Mouse (Mus musculus) heart, embryonic 11.5 days (tissue): ENCODE measurements at regions not wholly inside any gene's neighbourhood (a gene's known extent, or its start where the extent isn't known, plus 50 kb on each side); places are given as distances from the start of the nearest gene placed in this dataset.

Source experiments
- ATAC-seq: fragments of 200-750 bp; cut with Nextera tagmentation; replicated peaks from 2 replicates; pipeline ENCODE4 v1.8.0; 2017; ENCODE audit warnings: moderate library complexity; ENCODE audit not compliant: insufficient number of reproducible peaks, low FRiP score, low TSS enrichment
- H3K27ac ChIP-seq: fragments of 300-500 bp; sonication (generic); 2 replicates; pipeline ENCODE4 v1.5.1; 2014; ENCODE audit warnings: mild to moderate bottlenecking, low read depth, low read length
- H3K27me3 ChIP-seq: fragments of 300-500 bp; sonication (generic); 2 replicates; pipeline ENCODE4 v1.6.1; 2014; ENCODE audit warnings: mild to moderate bottlenecking, low read length, mixed read lengths; ENCODE audit not compliant: control insufficient read depth, insufficient read depth
- H3K36me3 ChIP-seq: fragments of 300-500 bp; sonication (generic); 2 replicates; pipeline ENCODE4 v1.6.1; 2014; ENCODE audit warnings: mild to moderate bottlenecking, low read length, moderate library complexity, mixed read lengths; ENCODE audit not compliant: control insufficient read depth, insufficient read depth
- H3K4me1 ChIP-seq: fragments of 300-500 bp; sonication (generic); 2 replicates; pipeline ENCODE4 v1.6.1; 2014; ENCODE audit warnings: low read length; ENCODE audit not compliant: control insufficient read depth, insufficient read depth
- H3K4me2 ChIP-seq: fragments of 300-500 bp; sonication (generic); 2 replicates; pipeline ENCODE4 v1.6.1; 2014; ENCODE audit warnings: mild to moderate bottlenecking, moderate library complexity
- H3K4me3 ChIP-seq: fragments of 300-500 bp; sonication (generic); 2 replicates; pipeline ENCODE4 v1.5.1; 2014; ENCODE audit warnings: low read depth, low read length
- H3K9ac ChIP-seq: fragments of 300-500 bp; sonication (generic); 2 replicates; pipeline ENCODE4 v1.6.1; 2014; ENCODE audit warnings: mild to moderate bottlenecking, low read depth, low read length, moderate library complexity
- H3K9me3 ChIP-seq: fragments of 300-500 bp; sonication (generic); replicated peaks from 2 replicates; pipeline ENCODE4 v1.6.1; 2016; ENCODE audit warnings: low read length; ENCODE audit not compliant: control insufficient read depth
- WGBS: fragments of 180-500 bp; shearing (Covaris S2); extraction: QIAGEN DNeasy Blood & Tissue Kit; methylation state at CpG from one replicate; pipeline ENCODE4 v1.1.7; 2014; ENCODE audit not compliant: insufficient replicate concordance; 5-methylcytosine and 5-hydroxymethylcytosine counted together

DNA sequence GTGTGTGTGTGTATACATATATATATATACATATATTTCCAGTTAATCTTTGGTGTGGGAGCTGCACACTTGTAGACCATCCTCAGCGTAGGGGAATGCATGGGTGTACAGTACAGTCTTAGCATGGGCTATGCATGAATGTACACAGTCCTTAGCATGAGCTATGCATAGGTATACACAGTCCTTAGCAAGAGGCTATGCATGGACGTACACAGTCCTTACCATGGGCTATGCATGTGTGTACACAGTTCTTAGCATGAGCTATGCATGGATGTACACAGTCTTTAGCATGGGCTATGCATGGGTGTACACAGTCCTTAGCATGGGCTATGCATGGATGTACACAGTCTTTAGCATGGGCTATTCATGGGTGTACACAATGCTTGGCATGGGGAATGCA, 70.5 kb downstream of the Rchy1 start:
- Histone ChIP-seq H3K4me2 (no peak overlapping the region), H3K27ac (no peak overlapping the region), H3K9me3 (0 out of 2 replicates have a peak, but pooled peaks cover 3% of the 10 kb centered on the region), H3K4me1 (no peaks in the 10 kb centered on the region), H3K4me3 (no peak overlapping the region), H3K9ac (no peak overlapping the region), H3K36me3 (no peaks in the 10 kb centered on the region), H3K27me3 (no peaks in the 10 kb centered on the region)
- 85% methylated on average over 2 of the region's 2 CpGs for WGBS
- no peak for ATAC-seq

DNA sequence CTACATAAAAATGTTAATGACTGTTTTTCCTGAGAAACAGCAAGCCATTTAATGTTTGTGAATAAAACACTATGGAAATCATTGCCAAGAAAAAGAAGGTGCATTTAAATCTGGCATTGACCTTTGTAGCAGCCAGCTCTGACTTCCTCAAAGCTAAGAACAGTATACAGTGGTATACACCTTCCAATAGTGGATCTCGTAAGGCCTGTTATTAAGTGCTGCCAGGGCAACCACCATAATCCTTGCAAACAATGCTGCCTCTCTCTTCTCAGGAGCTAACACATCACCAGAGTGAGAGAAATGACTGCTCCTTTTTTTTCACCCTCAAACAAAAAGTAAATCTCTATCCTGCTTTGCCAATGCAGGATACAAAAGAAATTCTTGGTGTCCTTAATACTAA, 81.1 kb downstream of the Rchy1 start:
- Histone ChIP-seq H3K27ac (no peak overlapping the region), H3K27me3 (no peaks in the 10 kb centered on the region), H3K4me3 (no peak overlapping the region), H3K9me3 (peaks cover 4% of the 10 kb centered on the region; the same call in 1 of the 2 replicates), H3K4me1 (no peaks in the 10 kb centered on the region), H3K4me2 (no peak overlapping the region), H3K9ac (no peak overlapping the region), H3K36me3 (no peaks in the 10 kb centered on the region)
- WGBS: 85% methylated on average over 1 of the region's 1 CpGs
- ATAC-seq: no peak

DNA sequence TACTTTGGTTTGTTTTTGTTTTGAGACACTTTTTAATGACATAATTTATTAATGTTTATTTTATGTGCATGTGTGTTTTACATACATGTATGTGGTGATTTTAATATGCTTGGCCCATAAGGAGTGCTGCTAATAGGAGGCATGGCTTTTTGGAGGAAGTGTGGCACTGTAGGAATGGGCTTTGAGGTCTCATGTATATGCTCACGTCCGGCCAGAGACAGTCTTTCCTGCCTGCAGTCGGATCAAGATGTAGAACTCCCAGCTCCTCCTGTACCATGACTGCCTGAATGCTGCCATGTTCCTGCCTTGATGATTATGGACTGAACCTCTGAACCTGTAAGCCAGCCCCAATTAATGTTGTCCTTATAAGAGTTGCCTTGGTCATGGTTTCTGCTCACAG, 82.6 kb downstream of the Rchy1 start:
- H3K4me2 ChIP-seq: no peak overlapping the region
- ATAC-seq: no peak
- 93% methylated on average over 3 of the region's 3 CpGs for WGBS

DNA sequence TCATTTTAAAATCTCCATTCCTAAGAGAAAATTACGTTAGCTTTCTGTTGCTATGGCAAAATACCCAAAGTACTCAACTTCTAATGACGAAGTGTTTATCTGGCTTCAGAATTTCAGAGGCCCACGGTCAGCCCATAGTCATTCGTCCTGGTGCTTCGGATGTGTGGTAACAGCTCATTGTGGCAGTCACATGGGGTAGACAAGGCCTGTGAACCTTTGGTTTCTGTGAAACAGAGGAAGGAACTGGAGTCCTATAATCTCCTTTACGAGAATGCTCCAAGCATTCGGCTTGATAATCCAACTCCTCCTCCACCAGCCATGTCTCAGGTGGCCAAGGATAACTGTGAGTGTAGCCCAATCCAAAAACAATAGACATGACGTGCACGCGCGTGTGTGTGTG, 84.2 kb downstream of the Rchy1 start:
- no peak overlapping the region for H3K9ac ChIP-seq
- no peak overlapping the region for H3K4me3 ChIP-seq
- H3K4me1 ChIP-seq: no peaks in the 10 kb centered on the region
- no peaks in the 10 kb centered on the region for H3K27me3 ChIP-seq
- no peak overlapping the region for H3K27ac ChIP-seq
- H3K4me2 ChIP-seq: no peak overlapping the region
- H3K36me3 ChIP-seq: no peaks in the 10 kb centered on the region
- WGBS: 79% methylated on average over 11 of the region's 11 CpGs
- H3K9me3 ChIP-seq: peaks cover 4% of the 10 kb centered on the region; the same call in 1 of the 2 replicates
- no peak for ATAC-seq

More for the DNA sequence above, 82.6 kb downstream of the Rchy1 start:
- Histone ChIP-seq H3K4me3 (no peak overlapping the region), H3K27ac (no peak overlapping the region), H3K4me1 (no peaks in the 10 kb centered on the region), H3K27me3 (no peaks in the 10 kb centered on the region), H3K9ac (no peak overlapping the region), H3K9me3 (peaks cover 4% of the 10 kb centered on the region; the same call in 1 of the 2 replicates), H3K36me3 (no peaks in the 10 kb centered on the region)

DNA sequence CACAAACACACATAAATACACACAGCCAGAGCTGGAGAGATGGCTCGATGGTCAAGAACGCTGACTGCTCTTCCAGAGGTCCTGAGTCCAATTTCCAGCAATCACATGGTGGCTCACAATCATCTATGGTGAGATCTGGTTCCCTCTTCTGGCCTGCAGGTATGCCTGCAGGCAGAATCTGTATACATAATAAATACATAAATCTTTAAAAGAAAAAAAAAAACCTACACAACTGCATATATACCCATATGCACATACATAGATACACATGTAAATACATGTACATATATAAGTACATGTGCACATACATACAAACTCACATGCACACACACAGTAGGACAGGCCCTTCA, 86.2 kb downstream of the Rchy1 start:
- whole genome bisulfite sequencing: 74% methylated on average over 2 of the region's 2 CpGs

DNA sequence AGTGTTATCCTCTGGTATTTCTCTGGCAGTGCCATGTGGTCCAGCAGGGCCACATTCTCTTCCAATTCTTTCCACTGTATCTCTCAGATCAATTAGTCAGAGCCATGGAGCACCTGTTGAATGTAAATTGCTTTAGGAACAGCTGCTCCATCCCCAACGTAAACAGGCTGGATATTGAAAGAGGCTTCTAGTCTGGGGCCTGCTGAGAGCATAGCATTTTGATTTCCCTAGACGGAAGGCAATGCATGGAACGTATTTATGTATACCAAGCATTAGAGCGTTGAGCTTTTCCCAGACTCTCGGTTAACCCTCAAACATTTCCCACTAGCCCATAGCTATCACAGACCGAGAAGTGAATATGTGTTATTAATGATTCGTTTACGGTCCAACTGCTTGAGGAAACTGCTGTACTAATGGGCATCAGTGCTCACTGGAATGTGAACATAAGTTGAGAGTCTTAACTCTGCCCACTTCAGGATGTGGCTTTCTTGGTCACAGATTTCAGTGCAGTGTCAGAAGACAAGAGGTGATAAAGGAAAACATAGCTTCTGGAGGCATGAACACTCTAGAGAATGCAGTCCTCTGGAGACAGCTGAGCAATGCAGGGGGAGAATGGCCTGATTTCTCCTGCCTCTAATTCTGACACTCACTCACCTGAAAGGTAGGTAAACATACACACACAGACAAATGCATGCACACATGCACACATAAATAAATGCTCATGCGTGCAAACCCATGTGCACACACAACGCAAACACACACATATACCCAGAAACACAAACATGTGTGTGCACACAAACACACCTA, 86.8 kb downstream of the Rchy1 start:
- no peak for ATAC-seq
- H3K27me3 ChIP-seq: no peaks in the 10 kb centered on the region
- H3K27ac ChIP-seq: no peak overlapping the region
- H3K4me2 ChIP-seq: no peak overlapping the region
- WGBS: 81% methylated on average over 10 of the region's 10 CpGs
- no peaks in the 10 kb centered on the region for H3K36me3 ChIP-seq
- H3K9ac ChIP-seq: no peak overlapping the region
- H3K4me3 ChIP-seq: no peak overlapping the region
- H3K9me3 ChIP-seq: no peaks in the 10 kb centered on the region
- H3K4me1 ChIP-seq: no peaks in the 10 kb centered on the region

More for the DNA sequence above, 86.2 kb downstream of the Rchy1 start:
- H3K4me2 ChIP-seq: no peak overlapping the region
- no peaks in the 10 kb centered on the region for H3K4me1 ChIP-seq
- no peaks in the 10 kb centered on the region for H3K36me3 ChIP-seq
- no peak overlapping the region for H3K9ac ChIP-seq
- H3K4me3 ChIP-seq: no peak overlapping the region
- no peak for ATAC-seq
- H3K27me3 ChIP-seq: no peaks in the 10 kb centered on the region
- H3K9me3 ChIP-seq: no peaks in the 10 kb centered on the region
- no peak overlapping the region for H3K27ac ChIP-seq

DNA sequence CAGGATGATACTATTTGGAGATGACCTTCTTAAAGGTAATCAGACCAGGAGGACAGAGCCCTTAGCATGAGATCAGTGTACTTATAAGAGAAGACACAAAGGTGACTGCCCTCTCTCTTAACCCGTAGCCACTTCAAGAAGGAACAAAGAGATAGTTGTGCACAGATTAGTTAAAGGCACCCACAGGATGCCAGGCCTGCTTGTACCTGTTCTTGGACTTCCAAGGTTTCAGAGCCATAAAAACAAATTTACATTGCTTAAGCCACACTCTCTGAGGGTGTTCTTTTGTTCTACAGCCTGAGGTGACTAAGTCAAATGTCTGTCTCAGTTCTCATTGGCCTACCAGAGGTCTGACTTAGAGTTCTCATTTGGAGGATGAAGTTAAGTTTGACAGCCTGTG, 90.1 kb downstream of the Rchy1 start:
- no peak for ATAC-seq
- 74% methylated on average over 1 of the region's 1 CpGs for WGBS

DNA sequence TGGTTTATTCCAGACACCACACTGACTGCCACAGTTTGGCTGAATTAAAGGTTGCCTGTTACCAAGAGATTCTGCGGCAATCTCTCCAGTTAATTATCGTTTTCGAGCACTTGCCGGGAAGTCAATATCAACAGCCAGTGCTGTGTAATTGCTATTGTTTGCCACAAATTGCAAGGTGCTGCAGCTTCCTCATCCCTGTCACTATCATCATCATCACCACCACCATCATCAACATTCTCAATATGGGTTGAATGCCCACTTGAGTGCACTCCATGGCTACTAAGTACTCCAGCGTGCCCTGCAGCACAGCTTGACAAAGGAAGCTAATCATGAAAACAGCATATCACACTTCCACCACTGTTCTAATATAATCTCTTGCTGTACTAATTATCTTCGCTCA, 93.1 kb downstream of the Rchy1 start:
- Histone ChIP-seq H3K36me3 (no peaks in the 10 kb centered on the region), H3K9ac (no peak overlapping the region), H3K27me3 (no peaks in the 10 kb centered on the region), H3K9me3 (no peaks in the 10 kb centered on the region), H3K4me3 (no peak overlapping the region), H3K27ac (no peak overlapping the region), H3K4me2 (no peak overlapping the region), H3K4me1 (no peaks in the 10 kb centered on the region)
- WGBS: 88% methylated on average over 6 of the region's 6 CpGs
- ATAC-seq: no peak

More for the DNA sequence above, 90.1 kb downstream of the Rchy1 start:
- Histone ChIP-seq H3K4me3 (no peak overlapping the region), H3K9me3 (no peaks in the 10 kb centered on the region), H3K4me1 (no peaks in the 10 kb centered on the region), H3K27ac (no peak overlapping the region), H3K9ac (no peak overlapping the region), H3K27me3 (no peaks in the 10 kb centered on the region), H3K36me3 (no peaks in the 10 kb centered on the region), H3K4me2 (no peak overlapping the region)

DNA sequence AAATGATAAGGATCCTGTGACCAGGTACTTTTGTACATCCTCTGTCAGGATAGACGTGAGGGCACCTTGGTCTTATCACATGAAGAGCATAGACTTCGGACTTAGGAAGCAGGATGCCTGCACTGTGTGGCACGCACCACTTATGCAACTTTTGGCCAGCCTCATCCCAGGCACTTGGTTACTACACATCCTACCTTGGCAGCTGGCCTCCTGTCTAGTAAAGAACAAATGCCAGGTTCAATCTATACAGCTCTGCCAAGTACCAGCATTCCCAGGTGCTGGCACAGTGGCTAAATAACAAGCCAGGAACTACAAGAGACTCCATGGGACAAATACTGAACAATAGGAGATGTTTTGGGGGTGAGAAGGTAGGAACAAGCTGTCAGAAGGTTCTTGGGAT, 96.7 kb downstream of the Rchy1 start:
- H3K4me2 ChIP-seq: no peak overlapping the region
- WGBS: 71% methylated on average over 3 of the region's 3 CpGs
- H3K4me3 ChIP-seq: no peak overlapping the region
- no peak overlapping the region for H3K9ac ChIP-seq
- no peaks in the 10 kb centered on the region for H3K36me3 ChIP-seq
- H3K4me1 ChIP-seq: no peaks in the 10 kb centered on the region
- no peaks in the 10 kb centered on the region for H3K27me3 ChIP-seq
- H3K27ac ChIP-seq: no peak overlapping the region
- no peaks in the 10 kb centered on the region for H3K9me3 ChIP-seq
- ATAC-seq: no peak
